Mouse (Mus musculus): ENCODE data around the gene 4931422A03Rik. TPM values are rescaled to one million over a fixed set of nuclear protein-coding genes. Genes with fewer than 3 reads are reported as not detected.

4931422A03Rik gene
- polyA plus RNA-seq, 1 experiment from 2014 or later = 0.80 TPM

DNA sequence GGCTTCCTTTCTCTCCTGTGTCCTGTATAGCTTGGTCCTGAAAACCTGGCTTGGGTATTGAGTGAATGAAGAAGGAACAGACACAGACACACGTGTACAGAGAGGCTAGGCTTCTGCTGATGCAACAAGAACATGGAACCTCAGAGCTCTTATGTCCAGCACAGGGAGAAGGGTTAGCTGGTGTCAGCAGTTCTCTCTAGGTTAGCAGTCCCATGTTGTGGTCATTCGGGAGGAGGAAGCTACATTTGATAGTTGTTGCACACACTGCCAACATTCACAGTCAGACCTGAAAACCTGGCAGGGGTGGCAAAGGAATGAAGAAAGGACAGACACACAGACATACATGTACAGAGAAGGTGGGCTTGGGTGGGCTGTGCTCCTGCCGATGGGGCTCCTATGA is 72.4 kb downstream of the 4931422A03Rik start:
- Histone ChIP-seq H3K4me1 (replicated peaks; ENCODE audit: control insufficient read depth, insufficient read depth) (no peaks in the 10 kb centered on the region), H3K4me3 (ENCODE audit: low read depth, low read length) (no peak overlapping the region), H3K9me3 (ENCODE audit: control insufficient read depth, low read length) (no peaks in the 10 kb centered on the region), H3K36me3 (ENCODE audit: control insufficient read depth, insufficient read depth, low read length) (no peaks in the 10 kb centered on the region), H3K27me3 (ENCODE audit: control insufficient read depth, insufficient read depth, low read length) (no peaks in the 10 kb centered on the region), H3K27ac (replicated peaks) (no peak overlapping the region), H3K9ac (ENCODE audit: low read length) (no peak overlapping the region), H3K4me2 (replicated peaks; ENCODE audit: low read depth) (no peak overlapping the region)
- DNase-seq (ENCODE audit: low spot score) (no peak), ATAC-seq (ENCODE audit: low FRiP score, low TSS enrichment) (no peak)
- TF ChIP-seq EP300 (optimal IDR thresholded peaks at IDR 0.05) (no peak), CTCF (IDR thresholded peaks at IDR 0.05; ENCODE audit: low read depth) (no peak)
- 84% methylated on average over 3 of the region's 3 CpGs for WGBS

- Histone ChIP-seq H3K4me3 (ENCODE audit: low read depth, low read length) (no peak overlapping the region), H3K9ac (ENCODE audit: low read length) (no peak overlapping the region), H3K4me1 (replicated peaks; ENCODE audit: control insufficient read depth, insufficient read depth) (no peaks in the 10 kb centered on the region), H3K9me3 (ENCODE audit: control insufficient read depth, low read length) (no peaks in the 10 kb centered on the region), H3K36me3 (ENCODE audit: control insufficient read depth, insufficient read depth, low read length) (no peaks in the 10 kb centered on the region), H3K27me3 (ENCODE audit: control insufficient read depth, insufficient read depth, low read length) (no peaks in the 10 kb centered on the region), H3K4me2 (replicated peaks; ENCODE audit: low read depth) (no peak overlapping the region), H3K27ac (replicated peaks) (no peak overlapping the region)
- DNase-seq (ENCODE audit: low spot score) = no peak
- no peak for ATAC-seq (ENCODE audit: low FRiP score, low TSS enrichment)
- no peak for TF ChIP-seq CTCF (IDR thresholded peaks at IDR 0.05; ENCODE audit: low read depth)
- TF ChIP-seq EP300 (optimal IDR thresholded peaks at IDR 0.05) = no peak
- WGBS = 90% methylated on average over 6 of the region's 6 CpGs
Observed at GRCm38 (mm10) chr2:103953050-103953835, 74.9 kb downstream of the 4931422A03Rik start.

GRCm38 (mm10) chr2:103947982-103948655 is 80.0 kb downstream of the 4931422A03Rik start:
- no peak overlapping the region for H3K4me2 ChIP-seq (replicated peaks; ENCODE audit: low read depth)
- DNase-seq (ENCODE audit: low spot score) = no peak
- H3K27ac ChIP-seq (replicated peaks) = no peak overlapping the region
- no peak for ATAC-seq (ENCODE audit: low FRiP score, low TSS enrichment)
- no peaks in the 10 kb centered on the region for H3K27me3 ChIP-seq (ENCODE audit: control insufficient read depth, insufficient read depth, low read length)
- no peaks in the 10 kb centered on the region for H3K36me3 ChIP-seq (ENCODE audit: control insufficient read depth, insufficient read depth, low read length)
- H3K9ac ChIP-seq (ENCODE audit: low read length) = no peak overlapping the region
- H3K9me3 ChIP-seq (ENCODE audit: control insufficient read depth, low read length) = no peaks in the 10 kb centered on the region
- no peak for TF ChIP-seq EP300 (optimal IDR thresholded peaks at IDR 0.05)
- no peak for TF ChIP-seq CTCF (IDR thresholded peaks at IDR 0.05; ENCODE audit: low read depth)
- no peak overlapping the region for H3K4me3 ChIP-seq (ENCODE audit: low read depth, low read length)
- no peaks in the 10 kb centered on the region for H3K4me1 ChIP-seq (replicated peaks; ENCODE audit: control insufficient read depth, insufficient read depth)
- 49% methylated on average over 8 of the region's 8 CpGs for WGBS

GRCm38 (mm10) chr2:103946892-103947291 is 81.3 kb downstream of the 4931422A03Rik start:
- no peak for DNase-seq (ENCODE audit: low spot score)
- H3K4me3 ChIP-seq (ENCODE audit: low read depth, low read length) = no peak overlapping the region
- H3K36me3 ChIP-seq (ENCODE audit: control insufficient read depth, insufficient read depth, low read length) = no peaks in the 10 kb centered on the region
- H3K27ac ChIP-seq (replicated peaks) = no peak overlapping the region
- H3K27me3 ChIP-seq (ENCODE audit: control insufficient read depth, insufficient read depth, low read length) = no peaks in the 10 kb centered on the region
- no peak overlapping the region for H3K9ac ChIP-seq (ENCODE audit: low read length)
- no peaks in the 10 kb centered on the region for H3K4me1 ChIP-seq (replicated peaks; ENCODE audit: control insufficient read depth, insufficient read depth)
- no peak for ATAC-seq (ENCODE audit: low FRiP score, low TSS enrichment)
- no peak overlapping the region for H3K4me2 ChIP-seq (replicated peaks; ENCODE audit: low read depth)
- H3K9me3 ChIP-seq (ENCODE audit: control insufficient read depth, low read length) = no peaks in the 10 kb centered on the region
- 73% methylated on average over 8 of the region's 8 CpGs for WGBS
- TF ChIP-seq CTCF (IDR thresholded peaks at IDR 0.05; ENCODE audit: low read depth) = no peak
- TF ChIP-seq EP300 (optimal IDR thresholded peaks at IDR 0.05) = no peak

- ATAC-seq (ENCODE audit: low FRiP score, low TSS enrichment) = no peak
- Histone ChIP-seq H3K4me1 (replicated peaks; ENCODE audit: control insufficient read depth, insufficient read depth) (no peaks in the 10 kb centered on the region), H3K4me2 (replicated peaks; ENCODE audit: low read depth) (no peak overlapping the region), H3K9me3 (ENCODE audit: control insufficient read depth, low read length) (no peaks in the 10 kb centered on the region), H3K27ac (replicated peaks) (no peak overlapping the region), H3K36me3 (ENCODE audit: control insufficient read depth, insufficient read depth, low read length) (no peaks in the 10 kb centered on the region), H3K27me3 (ENCODE audit: control insufficient read depth, insufficient read depth, low read length) (no peaks in the 10 kb centered on the region), H3K4me3 (ENCODE audit: low read depth, low read length) (no peak overlapping the region), H3K9ac (ENCODE audit: low read length) (no peak overlapping the region)
- WGBS = 67% methylated on average over 5 of the region's 5 CpGs
- TF ChIP-seq EP300 (optimal IDR thresholded peaks at IDR 0.05) = no peak
- no peak for TF ChIP-seq CTCF (IDR thresholded peaks at IDR 0.05; ENCODE audit: low read depth)
- no peak for DNase-seq (ENCODE audit: low spot score)
Observed at GRCm38 (mm10) chr2:103945571-103946092, 82.5 kb downstream of the 4931422A03Rik start.

DNA sequence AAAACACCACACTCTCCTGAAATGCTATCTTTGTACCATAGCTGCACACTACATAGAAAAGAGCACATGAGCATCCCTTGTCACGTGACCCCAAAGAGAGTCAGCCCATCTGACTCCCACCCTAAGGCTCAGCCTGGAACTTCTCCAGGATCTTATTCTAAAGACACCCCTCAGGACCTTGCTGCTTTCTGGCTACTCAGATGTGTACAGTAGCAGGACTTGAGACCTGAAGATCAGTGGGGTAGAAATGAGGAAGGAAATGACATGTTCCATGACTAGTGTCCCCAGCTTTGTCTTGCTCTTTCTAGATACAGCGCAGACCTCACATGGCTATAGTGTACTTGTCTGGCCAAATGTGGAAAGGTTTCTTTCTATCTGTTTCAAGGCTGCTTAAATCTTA is 83.3 kb downstream of the 4931422A03Rik start:
- no peaks in the 10 kb centered on the region for H3K4me1 ChIP-seq (replicated peaks; ENCODE audit: control insufficient read depth, insufficient read depth)
- no peaks in the 10 kb centered on the region for H3K36me3 ChIP-seq (ENCODE audit: control insufficient read depth, insufficient read depth, low read length)
- H3K9ac ChIP-seq (ENCODE audit: low read length) = no peak overlapping the region
- no peaks in the 10 kb centered on the region for H3K9me3 ChIP-seq (ENCODE audit: control insufficient read depth, low read length)
- no peaks in the 10 kb centered on the region for H3K27me3 ChIP-seq (ENCODE audit: control insufficient read depth, insufficient read depth, low read length)
- 83% methylated on average over 2 of the region's 2 CpGs for WGBS
- DNase-seq (ENCODE audit: low spot score) = no peak
- no peak overlapping the region for H3K27ac ChIP-seq (replicated peaks)
- no peak for ATAC-seq (ENCODE audit: low FRiP score, low TSS enrichment)
- no peak for TF ChIP-seq EP300 (optimal IDR thresholded peaks at IDR 0.05)
- no peak for TF ChIP-seq CTCF (IDR thresholded peaks at IDR 0.05; ENCODE audit: low read depth)
- H3K4me3 ChIP-seq (ENCODE audit: low read depth, low read length) = no peak overlapping the region
- no peak overlapping the region for H3K4me2 ChIP-seq (replicated peaks; ENCODE audit: low read depth)
